ENCODE assay signal across 27 mouse cellular contexts in genomic region chr15:80001601-80002000, GRCm38 (mm10). TPM values are rescaled to one million over a fixed set of nuclear protein-coding genes. Genes with fewer than 3 reads are reported as not detected.
DNase-seq lines count a peak whose midpoint lies in the region; ATAC-seq and TF ChIP-seq lines count a peak whose summit lies in the region.
"Had no signal": no experiment of that assay in that cellular context is flagged by ENCODE, and none has a peak within 500 bp of the region (broad histone marks: within the 10 kb centered on the region; RNA-seq: fewer than 3 reads in every experiment).

No protein-coding gene starts in this region.

- no peak for TF ChIP-seq POLR2A in thymus, adult 2 months (IDR thresholded peaks at IDR 0.05; ENCODE audit: control insufficient read depth, extremely low read depth, insufficient read depth, low read length, poor library complexity)

- ATAC-seq in megakaryocyte, adult 5-6 weeks (ENCODE audit: poor library complexity, severe bottlenecking) = no peak
- ATAC-seq: activated CD4-positive, CD25-positive, alpha-beta regulatory T cell, adult 4 months; CD4-positive, CD25-positive, alpha-beta regulatory T cell, adult 4 months; forebrain, embryonic 14.5 days; forebrain, postnatal 0 days; intestine, embryonic 15.5 days; Patski had no signal

- H3K4me3 ChIP-seq in megakaryocyte, embryonic 14.5 days (replicated peaks) = peak overlapping the region; percentile 23
- H3K4me3 ChIP-seq in thymus, adult 2 months (ENCODE audit: control insufficient read depth, insufficient read depth, low read length) = no peak overlapping the region
- H3K4me3 ChIP-seq: forebrain, embryonic 10.5 days; heart, adult 2 months; heart, embryonic 10.5 days; heart, embryonic 13.5 days; hindbrain, embryonic 12.5 days; hindbrain, embryonic 15.5 days; intestine, embryonic 15.5 days had no signal

- H3K9me3 ChIP-seq in megakaryocyte, embryonic 14.5 days = no peaks in the 10 kb centered on the region
- H3K9me3 ChIP-seq: forebrain, embryonic 10.5 days; heart, embryonic 10.5 days; heart, embryonic 13.5 days; hindbrain, embryonic 12.5 days; hindbrain, embryonic 15.5 days; intestine, embryonic 15.5 days had no signal

- H3K27ac ChIP-seq in thymus, adult 2 months (ENCODE audit: control insufficient read depth, insufficient read depth, low read length) = no peak overlapping the region
- H3K27ac ChIP-seq: heart, embryonic 10.5 days; heart, embryonic 13.5 days; hindbrain, embryonic 12.5 days; hindbrain, embryonic 15.5 days; intestine, embryonic 15.5 days had no signal

- H3K36me3 ChIP-seq in megakaryocyte, embryonic 14.5 days (replicated peaks; ENCODE audit: low read length) = peaks cover 97% of the 10 kb centered on the region
- H3K36me3 ChIP-seq in thymus, adult 2 months (ENCODE audit: control insufficient read depth, insufficient read depth, low read length) = no peaks in the 10 kb centered on the region
- H3K36me3 ChIP-seq: forebrain, embryonic 10.5 days; heart, embryonic 10.5 days; hindbrain, embryonic 12.5 days; hindbrain, embryonic 15.5 days had no signal

- H3K4me1 ChIP-seq in megakaryocyte, embryonic 14.5 days = peaks cover 90% of the 10 kb centered on the region
- H3K4me1 ChIP-seq in thymus, adult 2 months (replicated peaks; ENCODE audit: control insufficient read depth, insufficient read depth, low read length) = peaks cover 26% of the 10 kb centered on the region

- WGBS in thymus, adult 2 months = 96% methylated on average over 23 of the region's 23 CpGs

- no peak for TF ChIP-seq CTCF in thymus, adult 2 months (IDR thresholded peaks at IDR 0.05; ENCODE audit: borderline replicate concordance, control insufficient read depth, extremely low read depth, insufficient read depth, low read length, poor library complexity)

- DNase-seq in ES-CJ7 (ENCODE audit: low read depth, low spot score) (peak; percentile 54), R1 (ENCODE audit: low read depth, low spot score) (peak; percentile 46)
- no peak for DNase-seq in heart, adult 18-20 months
- DNase-seq in heart, adult 11 months = no peak
- no peak for DNase-seq in thymus, adult 2 months
- DNase-seq: adrenal gland, adult 8-10 months; adrenal gland, postnatal 25 days; cerebellum, adult 18-20 months; cerebellum, adult 9-10 months; cerebellum, postnatal 14 days; forebrain, postnatal 0 days; gastrocnemius, postnatal 10 days; heart, adult 2 months; kidney, adult 11 months; kidney, adult 8-10 months had no signal

- H3K27me3 ChIP-seq in megakaryocyte, embryonic 14.5 days (replicated peaks) = no peaks in the 10 kb centered on the region
- H3K27me3 ChIP-seq in thymus, adult 2 months (ENCODE audit: control insufficient read depth, insufficient read depth, low read length) = no peaks in the 10 kb centered on the region
- H3K27me3 ChIP-seq: hindbrain, embryonic 15.5 days; intestine, embryonic 15.5 days; Patski had no signal

RNA-seq across cellular contexts. Expression of gene Pdgfb, which starts 13.2 kb away (rescaled TPM):
- 107 and 125 TPM in 2 replicates for polyA plus RNA-seq in megakaryocyte, embryonic 14.5 days (2012; ENCODE audit: insufficient read depth, low replicate concordance)
- total RNA-seq in megakaryocyte, adult 5-6 weeks (2015) = 1.3 and 1.6 TPM in 2 replicates
- total RNA-seq in megakaryocyte, adult 5-6 weeks (2017) = 0.40 and 1.7 TPM in 2 replicates
- total RNA-seq in heart, adult 18-20 months (2021) = 10 to 100 TPM; 23.1 to 29.3 TPM
- 10.9 and 11.6 TPM in 2 replicates for polyA plus RNA-seq in thymus, adult 2 months (2012; rRNA removed)

RNA-seq across cellular contexts. Expression of gene Cbx7, which starts 30.7 kb away (rescaled TPM):
- 2.2 and 5.7 TPM in 2 replicates for polyA plus RNA-seq in megakaryocyte, embryonic 14.5 days (2012; ENCODE audit: insufficient read depth, low replicate concordance)
- 4.9 and 5.5 TPM in 2 replicates for total RNA-seq in megakaryocyte, adult 5-6 weeks (2015)
- total RNA-seq in megakaryocyte, adult 5-6 weeks (2017) = 3.9 and 7.0 TPM in 2 replicates
- total RNA-seq in heart, adult 18-20 months (2021) = 10 to 100 TPM; 17.8 to 29.8 TPM
- polyA plus RNA-seq in thymus, adult 2 months (2012; rRNA removed) = 61.9 and 72.6 TPM in 2 replicates

Comparison
In these comparisons a context has a peak if more than half of its experiments do, and no peak if none do; other contexts are left out.
1. DNase-seq: peak in ES-CJ7 (single experiment) and R1 (single experiment); none in heart, adult 18-20 months (0 of 2), heart, adult 11 months (single experiment) and thymus, adult 2 months (single experiment).
2. RNA of gene Pdgfb, which starts 13.2 kb away (total RNA-seq): 23.1 to 29.3 TPM in heart, adult 18-20 months; 0.40 to 1.7 TPM in megakaryocyte, adult 5-6 weeks; every median in the first group is over 4 times any median in the second.